Mouse (Mus musculus) lung, adult 2 months (tissue): Measurements from ENCODE around the gene Sema4g.

Experiments used
- CTCF ChIP-seq: fragments of 200-500 bp; IDR thresholded peaks from 2 replicates; pipeline ENCODE4 v1.5.1; 2011; ENCODE audit warnings: mild to moderate bottlenecking, low read length, control low read depth; ENCODE audit not compliant: insufficient read depth
- POLR2A ChIP-seq: fragments of 200-500 bp; IDR thresholded peaks from 2 replicates; pipeline ENCODE4 v1.6.1; 2011; ENCODE audit warnings: low read depth, mild to moderate bottlenecking, control low read depth, low read length, borderline replicate concordance; ENCODE audit errors: extremely low read depth

DNA sequence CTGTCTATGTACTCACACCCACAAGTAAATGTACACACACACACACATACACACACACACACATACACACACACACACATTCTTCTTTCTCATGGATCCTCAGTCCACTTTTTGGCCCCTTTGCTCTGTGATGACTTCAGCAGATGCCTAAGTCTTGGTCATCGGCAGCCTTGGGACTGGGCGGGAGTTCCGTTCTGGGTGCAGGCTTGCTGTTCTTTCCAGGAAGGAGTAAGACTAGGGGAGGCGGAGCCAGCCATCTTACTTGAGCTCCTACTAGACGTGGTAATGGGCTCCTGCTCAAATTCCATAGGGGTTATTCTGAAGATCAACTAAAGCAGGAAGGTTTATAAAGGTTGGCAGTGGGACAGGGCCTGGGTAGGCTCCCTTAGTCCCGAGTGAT is 31.4 kb downstream of the Sema4g start:
- TF ChIP-seq POLR2A (no peak), CTCF (no peak)
